Mouse (Mus musculus) subcutaneous adipose tissue, adult 2 months (tissue): ENCODE data around the gene Laptm4a. TPM values are rescaled to one million over a fixed set of nuclear protein-coding genes. Genes with fewer than 3 reads are reported as not detected.

Experiments
- polyA plus RNA-seq: library from polyadenylated mRNA; depleted of rRNA; stranded (reverse); fragments of >200 nt; gene quantifications from 2 replicates; pipeline ENCODE4 v1.2.3, GENCODE M21; 2012; ENCODE audit warnings: low replicate concordance; rRNA removed

The Laptm4a gene
- polyA plus RNA-seq: 402 and 502 TPM in 2 replicates

DNA sequence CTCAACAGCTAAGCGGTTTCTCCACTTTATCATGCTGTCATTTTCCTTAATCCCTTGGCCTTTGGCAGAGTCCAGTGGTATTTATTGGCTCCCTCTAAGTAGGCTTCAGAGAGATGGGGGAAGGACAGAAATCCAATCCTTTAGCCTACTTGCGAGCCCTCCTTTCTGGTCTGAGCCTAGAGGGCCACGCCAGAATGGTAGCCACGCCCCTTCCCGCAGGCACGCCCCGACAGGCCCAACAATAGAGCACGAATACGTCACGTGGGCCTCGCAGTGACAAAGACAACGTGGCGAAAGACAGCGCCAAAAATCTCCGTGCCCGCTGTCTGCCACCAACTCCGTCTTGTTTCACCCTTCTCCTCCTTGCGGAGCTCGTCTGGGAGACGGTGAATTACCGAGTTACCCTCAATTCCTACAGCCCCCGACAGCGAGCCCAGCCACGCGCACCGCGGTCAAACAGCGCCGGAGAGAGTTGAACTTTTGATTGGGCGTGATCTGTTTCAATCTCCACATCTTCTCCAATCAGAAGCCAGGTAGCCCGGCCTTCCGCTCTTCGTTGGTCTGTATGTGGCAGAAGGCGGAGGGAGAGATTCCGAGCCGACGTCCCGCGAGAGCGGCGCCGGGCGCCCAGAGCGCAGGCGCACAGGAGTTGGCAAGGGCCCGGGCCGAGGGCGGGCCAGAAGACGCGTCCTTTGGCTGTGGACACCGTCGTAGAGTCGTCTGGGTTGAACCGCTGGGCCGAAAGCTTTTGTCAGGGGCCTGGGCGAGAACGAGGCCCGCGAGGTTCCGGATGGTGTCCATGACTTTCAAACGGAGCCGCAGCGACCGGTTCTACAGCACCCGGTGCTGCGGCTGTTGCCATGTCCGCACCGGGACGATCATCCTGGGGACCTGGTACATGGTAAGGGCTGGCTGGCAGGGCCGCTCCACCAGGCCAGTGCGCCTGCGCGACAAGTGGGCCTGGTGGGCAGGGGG lies at the start of gene Laptm4a:
TSS of gene Laptm4a (plus strand) at position 271 of the 975 bp plus-strand sequence.

DNA sequence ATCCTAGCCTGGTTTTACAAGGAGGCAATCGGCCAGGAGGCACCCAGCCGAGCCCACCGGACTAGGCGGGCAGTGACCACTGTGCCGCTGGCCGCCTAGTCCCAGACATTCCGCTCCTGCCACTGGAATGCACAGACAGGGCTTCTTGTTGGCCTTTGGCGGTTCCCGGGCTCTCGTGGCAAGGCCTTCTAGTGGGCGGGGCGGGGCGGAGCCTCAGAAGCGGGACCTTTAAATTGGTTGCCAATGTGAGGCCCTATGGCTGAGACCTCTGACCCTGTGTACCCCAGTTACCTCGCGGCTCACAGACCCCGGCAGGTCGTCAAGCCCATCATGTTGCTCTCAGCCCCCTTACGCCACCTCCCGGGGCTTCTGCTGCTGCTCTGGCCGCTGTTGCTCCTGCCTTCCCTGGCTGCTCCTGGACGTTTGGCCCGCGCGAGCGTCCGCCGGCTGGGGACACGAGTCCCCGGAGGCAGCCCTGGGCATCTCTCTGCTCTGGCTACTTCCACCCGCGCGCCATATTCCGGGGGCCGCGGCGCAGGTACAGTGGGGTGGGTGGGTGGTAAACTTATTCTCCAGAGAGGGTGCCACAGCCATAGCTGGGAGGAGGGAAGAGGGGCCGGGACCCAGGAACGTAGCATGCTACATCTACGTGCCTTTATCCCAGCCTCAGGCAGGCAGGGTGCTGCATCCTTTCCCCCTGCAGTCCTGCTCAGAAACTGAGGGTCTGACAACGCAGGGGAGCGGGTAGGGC lies 26.4 kb downstream of the Laptm4a start, which contains the start of gene Matn3:
TSS of gene Matn3 (plus strand) at position 216 of the 751 bp plus-strand sequence.

DNA sequence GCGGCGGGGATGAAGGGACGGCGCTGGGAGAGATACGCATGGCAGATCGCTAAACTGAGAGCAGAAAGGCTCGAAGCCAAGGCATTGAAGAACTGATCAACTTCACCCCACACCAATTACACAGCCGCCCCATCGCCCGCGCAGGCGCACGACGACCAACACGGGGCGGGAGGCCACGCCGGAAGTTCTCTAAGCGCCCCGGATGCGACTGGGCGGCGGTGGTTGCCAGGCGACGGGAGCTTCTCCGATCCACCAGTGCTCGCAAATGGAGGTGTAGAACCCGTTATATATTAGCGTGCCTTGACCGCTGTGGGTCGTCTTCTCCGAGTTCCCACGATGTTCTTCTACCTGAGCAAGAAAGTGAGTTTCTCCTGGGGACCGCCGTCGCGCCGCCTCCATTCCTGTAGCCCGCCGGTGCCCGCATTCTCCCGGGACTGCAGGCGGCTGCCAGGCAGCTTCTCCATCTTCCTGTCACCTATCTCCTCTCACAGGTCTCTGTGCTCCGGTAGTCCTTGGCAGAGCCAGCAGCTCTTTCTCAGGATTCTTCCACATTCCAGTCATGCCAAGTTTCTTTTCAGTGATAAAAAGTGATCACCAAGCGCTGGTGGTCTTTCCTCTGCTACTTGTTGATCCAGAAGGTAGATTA lies 52.5 kb downstream of the Laptm4a start, which contains the start of gene Wdr35:
TSS of gene Wdr35 (plus strand) at position 73 of the 646 bp plus-strand sequence.

Other genes with a start within 250 kb of the Laptm4a start
- gene Pum2, start 247.5 kb upstream of the Laptm4a start, polyA plus RNA-seq: 55.5 and 67.3 TPM in 2 replicates
- gene Sdc1, start 150.3 kb upstream of the Laptm4a start, polyA plus RNA-seq: 24.4 and 87.3 TPM in 2 replicates
- gene Matn3, start 26.3 kb downstream of the Laptm4a start, polyA plus RNA-seq: not detected in 2 replicates
- gene Wdr35, start 52.2 kb downstream of the Laptm4a start, polyA plus RNA-seq: 2.5 and 6.0 TPM in 2 replicates
- 8.0 and 9.0 TPM in 2 replicates for gene Ttc32, start 108.3 kb downstream of the Laptm4a start, polyA plus RNA-seq